Mouse (Mus musculus) cerebral cortex, adult 2 months (tissue): ENCODE results near the gene Gm20696.

Experiments
- WGBS: fragments of 180-500 bp; shearing (Covaris S2); methylation state at CpG from one replicate; pipeline ENCODE4 v1.1.7; 2018; 5-methylcytosine and 5-hydroxymethylcytosine counted together

Gm20696 gene

DNA sequence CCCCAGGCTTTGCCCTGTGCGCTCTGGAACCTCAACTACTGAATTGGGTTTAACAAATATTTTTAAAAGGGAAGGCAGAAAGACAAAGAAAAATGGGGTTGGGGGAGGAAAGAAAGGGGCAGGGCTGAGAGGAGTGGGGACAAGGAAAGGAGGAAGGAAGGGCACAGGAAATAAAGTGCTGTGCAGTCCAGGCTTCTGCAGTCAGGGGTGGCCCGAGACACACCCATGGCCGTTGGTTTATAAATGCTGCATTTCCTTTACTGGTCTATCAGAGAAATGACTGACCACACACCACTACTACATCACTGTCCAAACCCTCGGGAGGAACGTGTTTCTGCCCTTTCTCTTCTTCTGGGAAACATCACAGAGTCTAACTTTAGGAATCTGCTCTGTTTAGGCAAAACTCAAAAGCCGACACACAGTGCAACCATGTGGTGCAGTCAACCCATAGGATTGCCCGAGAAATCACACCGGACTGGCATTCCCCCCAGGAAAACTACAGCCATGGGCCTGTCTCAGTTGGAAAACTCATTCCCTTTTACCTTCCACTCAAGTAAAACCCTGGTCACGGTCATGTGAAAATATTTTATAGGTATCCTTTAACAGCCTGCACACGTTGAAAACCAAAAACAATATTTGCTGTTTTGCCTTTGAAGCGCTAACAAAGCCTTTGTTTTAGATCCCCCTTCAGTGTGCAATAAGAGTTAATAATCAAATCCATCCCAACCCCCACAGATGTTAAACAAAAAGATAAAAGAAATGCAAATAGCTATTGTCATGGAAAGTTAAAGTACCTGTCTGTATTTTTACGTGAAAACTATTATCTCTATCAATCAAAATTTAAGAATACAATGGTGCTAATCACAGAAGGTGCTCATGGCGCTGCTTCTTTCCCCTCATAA is 402.2 kb downstream of the Gm20696 start:
- 66% methylated on average over 13 of the region's 13 CpGs for WGBS

- 57% methylated on average over 2 of the region's 2 CpGs for WGBS
These were observed 402.8 kb downstream of the Gm20696 start for GRCm38 (mm10) chr6:99263886-99264185.

DNA sequence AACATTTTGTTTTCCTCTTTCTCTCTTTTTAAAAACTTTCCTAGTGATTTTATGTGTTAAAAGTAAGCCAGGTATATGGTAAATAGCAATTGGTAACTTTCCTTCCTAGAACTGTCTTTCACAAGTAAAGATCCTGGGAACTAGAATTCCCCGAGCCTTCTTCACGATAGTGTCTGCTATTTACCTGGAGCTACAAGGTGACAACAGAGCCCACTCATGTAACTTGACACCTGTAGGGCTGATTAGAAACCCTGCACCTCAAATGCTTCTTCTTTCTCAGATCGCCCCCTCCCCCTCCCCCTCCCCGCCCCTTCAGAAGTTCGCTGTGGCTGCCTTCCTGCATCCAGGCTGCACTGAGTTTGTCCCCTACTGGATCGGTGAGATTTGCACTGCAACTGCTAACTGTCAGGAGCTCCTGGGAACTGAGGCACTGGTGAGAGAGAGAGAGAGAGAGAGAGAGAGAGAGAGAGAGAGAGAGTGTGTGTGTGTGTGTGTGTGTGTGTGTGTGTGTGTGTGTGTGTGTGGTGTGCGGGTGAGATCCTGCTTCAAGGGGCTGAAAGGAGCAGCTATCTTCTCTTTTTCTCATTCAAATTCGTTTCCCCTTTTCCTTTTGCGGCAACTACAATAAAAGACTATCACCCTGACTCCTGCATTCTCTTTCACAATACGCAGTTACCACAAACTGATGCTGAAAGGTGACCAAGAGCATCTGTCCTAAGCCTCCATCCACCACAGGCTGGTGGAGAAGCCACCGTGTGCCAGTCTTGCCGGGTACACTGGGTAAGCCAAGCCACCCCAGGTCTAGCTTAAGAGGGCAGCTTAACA is 403.3 kb downstream of the Gm20696 start:
- 56% methylated on average over 12 of the region's 12 CpGs for WGBS

GRCm38 (mm10) chr6:99261737-99262130 is 404.9 kb downstream of the Gm20696 start:
- WGBS, result 74% methylated on average over 4 of the region's 4 CpGs

- 72% methylated on average over 11 of the region's 11 CpGs for WGBS
These were observed 405.5 kb downstream of the Gm20696 start for GRCm38 (mm10) chr6:99260941-99261736.

- whole genome bisulfite sequencing, result 84% methylated on average over 5 of the region's 5 CpGs
These were observed 408.3 kb downstream of the Gm20696 start for GRCm38 (mm10) chr6:99258346-99258745.

- WGBS, result 84% methylated on average over 2 of the region's 2 CpGs
These were observed 408.9 kb downstream of the Gm20696 start for GRCm38 (mm10) chr6:99257676-99258075.

DNA sequence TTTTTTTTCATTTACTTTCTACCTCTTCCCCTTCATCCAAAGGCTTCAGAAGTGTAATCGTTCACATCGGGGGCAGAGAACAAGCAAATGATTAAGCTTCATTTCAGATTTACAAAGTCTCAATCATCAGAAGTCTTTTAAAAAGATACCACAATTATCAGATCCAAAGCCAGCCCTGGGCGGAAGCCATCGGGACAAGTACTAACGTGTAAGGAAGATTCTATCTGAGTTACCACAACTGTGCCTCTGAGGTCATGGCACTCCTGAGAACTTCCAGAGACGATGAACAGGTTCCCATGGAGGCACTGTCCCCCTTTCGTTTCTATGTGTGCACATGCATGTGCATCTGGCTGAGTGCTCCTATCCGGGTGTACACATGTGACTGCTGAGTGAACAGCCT is 413.3 kb downstream of the Gm20696 start:
- 83% methylated on average over 8 of the region's 8 CpGs for whole genome bisulfite sequencing

GRCm38 (mm10) chr6:99252816-99253215 is 413.8 kb downstream of the Gm20696 start:
- WGBS, result 79% methylated on average over 5 of the region's 5 CpGs

GRCm38 (mm10) chr6:99251924-99252323 is 414.7 kb downstream of the Gm20696 start:
- 87% methylated on average over 4 of the region's 4 CpGs for WGBS

DNA sequence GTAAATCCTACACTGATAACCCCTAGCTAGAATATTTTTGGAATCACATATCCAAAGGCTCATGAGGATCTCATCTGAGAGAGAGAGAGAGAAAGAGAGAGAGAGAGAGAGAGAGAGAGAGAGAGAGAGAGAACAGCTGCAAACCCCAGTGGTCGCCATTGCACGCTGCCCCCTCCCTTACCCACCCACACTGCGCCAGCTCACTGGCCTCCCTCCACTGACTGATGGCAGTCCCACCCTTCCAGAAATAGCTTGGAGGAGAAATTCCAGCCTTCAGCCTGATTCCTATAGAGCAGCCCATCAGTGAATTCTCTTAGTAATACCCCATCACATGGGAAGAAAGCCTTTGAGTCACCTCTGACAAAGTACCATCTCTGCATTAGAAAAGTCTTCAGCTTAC is 415.4 kb downstream of the Gm20696 start:
- WGBS, result 85% methylated on average over 3 of the region's 3 CpGs

DNA sequence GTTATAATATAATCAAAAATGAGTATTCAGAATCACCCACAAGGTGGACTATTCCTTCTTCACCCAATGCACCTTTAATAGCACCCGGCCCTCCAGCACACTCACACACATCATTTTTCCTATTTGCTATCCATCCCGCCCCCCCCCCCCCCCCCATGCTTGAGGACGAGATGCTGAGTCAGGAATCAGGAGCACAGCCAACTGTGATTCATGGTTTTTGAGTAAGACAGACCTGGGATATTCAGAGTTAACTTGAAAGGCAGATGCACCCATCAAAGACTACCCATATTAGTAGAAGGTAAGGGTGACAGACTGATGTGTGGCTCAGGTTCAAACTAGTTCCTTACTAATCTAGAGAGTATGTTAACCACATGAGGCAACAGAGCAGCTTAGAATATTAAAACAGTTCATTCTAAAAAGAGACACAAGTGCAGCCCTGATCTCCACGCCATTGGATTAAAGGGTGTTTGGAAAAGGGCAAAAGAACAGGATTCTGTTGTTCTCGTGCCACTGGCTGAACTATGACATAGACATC is 417.0 kb downstream of the Gm20696 start:
- WGBS, result 58% methylated on average over 5 of the region's 5 CpGs

DNA sequence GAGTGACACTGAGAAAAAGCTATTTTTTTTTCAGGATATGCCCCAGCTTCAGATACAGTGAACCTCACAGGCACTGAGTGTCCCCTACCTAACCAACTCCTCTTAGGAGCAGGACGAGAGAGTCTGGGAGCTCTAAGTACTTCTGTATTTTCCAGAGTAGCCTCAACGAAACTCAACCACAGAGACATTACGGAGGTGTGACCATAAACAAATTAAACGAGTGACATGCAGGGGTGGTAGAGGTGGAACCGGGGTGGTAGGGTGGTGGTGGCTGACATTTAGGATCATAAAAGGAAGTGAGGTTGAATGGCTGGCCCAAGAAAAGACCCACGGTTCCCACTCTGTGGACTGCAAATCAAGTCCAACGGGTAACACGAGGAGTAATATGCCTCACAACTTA is 418.2 kb downstream of the Gm20696 start:
- WGBS, result 88% methylated on average over 8 of the region's 8 CpGs

GRCm38 (mm10) chr6:99241625-99242395 is 424.8 kb downstream of the Gm20696 start:
- WGBS, result 89% methylated on average over 10 of the region's 10 CpGs

GRCm38 (mm10) chr6:99235588-99235987 is 431.0 kb downstream of the Gm20696 start:
- WGBS, result 58% methylated on average over 8 of the region's 8 CpGs

DNA sequence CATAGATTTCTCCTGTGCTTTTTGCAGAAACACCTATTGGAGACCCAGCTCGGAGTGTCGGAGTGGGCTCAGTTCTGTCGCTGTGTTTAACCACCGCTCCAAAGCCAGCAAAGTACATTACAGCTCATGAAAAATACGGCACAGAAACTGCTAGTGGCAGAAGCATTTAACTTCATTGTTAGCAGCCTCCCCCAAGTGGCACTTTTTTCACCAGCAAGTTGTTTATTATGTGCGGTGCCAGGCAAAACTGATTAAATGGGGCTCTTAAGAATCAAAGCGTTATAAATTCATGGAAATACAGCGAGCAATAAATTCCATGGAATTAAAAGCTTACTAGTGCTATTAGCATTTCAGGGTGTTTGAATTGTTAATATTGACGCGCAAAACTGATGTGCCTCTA is 433.2 kb downstream of the Gm20696 start:
- WGBS, result 63% methylated on average over 10 of the region's 10 CpGs

GRCm38 (mm10) chr6:99228336-99228870 is 438.2 kb downstream of the Gm20696 start:
- WGBS, result 65% methylated on average over 6 of the region's 6 CpGs

GRCm38 (mm10) chr6:99221147-99221546 is 445.4 kb downstream of the Gm20696 start:
- 88% methylated on average over 5 of the region's 5 CpGs for WGBS

- 90% methylated on average over 3 of the region's 3 CpGs for WGBS
These were observed 446.1 kb downstream of the Gm20696 start for GRCm38 (mm10) chr6:99220472-99220871.

DNA sequence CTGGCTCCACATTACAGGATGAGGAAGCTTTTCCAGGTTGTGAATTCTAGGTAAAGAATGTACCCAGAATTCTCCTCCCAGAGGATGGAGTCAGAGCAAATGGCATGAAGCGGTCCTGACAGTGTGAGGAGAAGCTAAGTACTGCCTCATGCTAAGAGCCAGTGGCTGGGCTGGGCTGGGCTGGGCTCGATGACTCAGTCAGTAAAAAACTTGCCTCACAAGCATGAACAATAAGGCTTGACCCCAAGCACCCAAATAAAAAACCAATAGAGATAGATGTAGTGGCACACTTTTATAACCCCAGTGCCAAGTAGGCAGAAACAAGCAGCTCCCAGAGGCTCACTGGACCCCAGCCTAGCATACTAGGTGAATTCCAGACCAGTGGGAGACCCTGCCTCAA is 448.8 kb downstream of the Gm20696 start:
- WGBS, result 86% methylated on average over 2 of the region's 2 CpGs

DNA sequence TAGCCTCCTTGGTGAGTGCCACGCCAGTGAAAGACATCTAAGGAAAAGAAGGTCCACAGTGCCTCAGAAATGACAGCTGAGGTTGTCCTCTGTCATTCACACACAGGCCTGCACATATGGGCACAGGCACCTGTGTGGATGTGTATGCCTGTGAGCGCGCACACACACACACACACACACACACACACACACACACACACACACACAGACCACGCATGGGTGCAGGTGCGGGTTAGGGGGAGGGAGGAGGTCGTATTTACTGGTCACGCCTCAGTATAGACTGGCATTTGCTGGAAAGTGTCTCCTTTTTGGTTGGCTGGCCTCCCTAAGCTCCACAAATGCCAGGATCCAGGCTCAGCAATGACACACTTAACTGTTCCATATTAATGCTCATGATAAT is 449.4 kb downstream of the Gm20696 start:
- WGBS, result 82% methylated on average over 7 of the region's 7 CpGs
